In the genomic region with DNA sequence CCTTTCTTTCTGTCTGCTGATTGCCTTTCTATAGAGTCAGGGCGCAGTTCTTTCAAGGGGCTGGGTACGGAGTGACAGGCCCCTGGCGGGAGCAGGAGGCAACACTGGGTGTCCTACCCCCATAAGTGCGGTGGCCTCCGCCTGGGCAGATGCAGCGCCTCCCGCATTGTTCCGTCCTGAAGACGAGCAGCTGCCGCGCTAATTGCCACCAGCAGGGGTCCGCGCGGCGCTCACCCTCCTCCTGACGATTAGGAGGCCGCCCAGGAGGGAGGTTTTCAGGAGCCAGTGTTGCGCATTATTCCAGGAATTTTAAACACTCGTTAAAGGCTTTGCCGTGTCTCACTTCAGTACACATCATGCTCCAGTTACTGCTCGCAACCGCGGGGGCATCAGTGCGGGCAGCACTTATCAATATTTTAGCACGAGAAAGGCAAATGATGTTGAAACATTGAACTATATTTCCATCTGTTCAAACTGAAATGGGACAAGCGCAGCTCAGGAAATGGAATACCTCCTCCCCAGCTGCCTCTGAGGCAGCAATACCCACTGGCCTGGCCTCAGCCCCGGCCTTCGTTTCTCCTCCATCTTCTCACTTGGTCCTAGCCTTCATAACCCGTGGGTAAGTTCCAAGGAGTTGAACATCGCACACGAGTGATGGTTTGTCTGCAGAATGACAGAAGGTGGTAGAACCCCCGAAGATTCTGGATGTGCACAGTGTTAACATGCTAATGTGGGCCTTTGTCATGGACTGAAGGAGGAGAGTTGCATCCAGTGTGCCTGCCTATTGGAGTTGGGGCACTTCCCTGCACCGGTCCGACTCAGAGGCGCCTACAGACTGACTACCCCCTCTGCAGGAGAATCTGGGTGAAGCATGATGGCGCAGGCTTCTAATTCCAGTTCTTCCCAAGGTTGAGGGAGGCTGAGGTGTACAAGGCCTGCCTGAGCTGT, we compare ENCODE assay signal across 8 mouse cellular contexts. TPM values are rescaled to one million over a fixed set of nuclear protein-coding genes. Genes with fewer than 3 reads are reported as not detected.
DNase-seq lines count a peak whose midpoint lies in the region; ATAC-seq and TF ChIP-seq lines count a peak whose summit lies in the region.

No protein-coding gene starts in this region.

- H3K4me2 ChIP-seq in embryonic facial prominence, embryonic 14.5 days (ENCODE audit: low read depth, low read length), result peak overlapping the region; percentile 66
- peak overlapping the region; percentile 76 for H3K4me2 ChIP-seq in limb, embryonic 14.5 days (replicated peaks; ENCODE audit: low read depth, low read length, severe bottlenecking)

- intact Hi-C loops in left cerebral cortex, postnatal 14 days (cut with DNase I), result loop anchor here (5.0 kb wide), 1 partner anchor 416 kb away; no protein-coding TSS in a partner anchor

- TF ChIP-seq POLR2A in limb, embryonic 14.5 days (IDR thresholded peaks at IDR 0.05; ENCODE audit: borderline replicate concordance, extremely low read depth, insufficient read depth, insufficient read length), result no peak

- H3K4me3 ChIP-seq in embryonic facial prominence, embryonic 14.5 days (ENCODE audit: low read depth, low read length), result peak overlapping the region; percentile 37
- H3K4me3 ChIP-seq in limb, embryonic 14.5 days (replicated peaks; ENCODE audit: low read length), result peak overlapping the region; percentile 34

- no peak overlapping the region; the same call in 1 of the 2 replicates for H3K27ac ChIP-seq in embryonic facial prominence, embryonic 14.5 days (replicated peaks; ENCODE audit: low read depth, low read length)
- no peak overlapping the region for H3K27ac ChIP-seq in limb, embryonic 14.5 days (replicated peaks; ENCODE audit: low read depth, low read length)

- ATAC-seq in embryonic facial prominence, embryonic 14.5 days (ENCODE audit: low read depth), result peak; percentile 90
- ATAC-seq in hematopoietic stem cell, adult 5-6 weeks (replicated peaks in 1 of 2; ENCODE audit: insufficient read depth in 1 of 2, low FRiP score in 2 of 2, low TSS enrichment in 1 of 2, low read depth in 1 of 2, poor library complexity in 2 of 2, severe bottlenecking in 2 of 2), result peak; percentile 60 to 68; a peak in 3 of 4 replicates
- ATAC-seq in limb, embryonic 14.5 days (ENCODE audit: low FRiP score, low read depth), result peak; percentile 80

- peaks cover 23% of the 10 kb centered on the region for H3K27me3 ChIP-seq in embryonic facial prominence, embryonic 14.5 days (replicated peaks; ENCODE audit: control insufficient read depth, insufficient read depth, low read length)
- peaks cover 18% of the 10 kb centered on the region for H3K27me3 ChIP-seq in limb, embryonic 14.5 days (ENCODE audit: control insufficient read depth, insufficient read depth, low read length)

- peak; percentile 43 to 45 for DNase-seq in left cerebral cortex, postnatal 14 days (ENCODE audit: low spot score in 2 of 2)
- no peak for DNase-seq in left cerebral cortex, adult 8-10 months (ENCODE audit: low spot score in 2 of 2)
- peak; percentile 11 for DNase-seq in adrenal gland, adult 8-10 months
- DNase-seq in embryonic facial prominence, embryonic 14.5 days (ENCODE audit: low spot score), result peak; percentile 87
- DNase-seq in limb, embryonic 14.5 days (ENCODE audit: low spot score), result peak; percentile 60
- DNase-seq in neural tube, embryonic 10.5 days (ENCODE audit: extremely low spot score, low spot score), result peak; percentile 72
- no peak for DNase-seq in MN1 (ENCODE audit: low spot score)

- no peaks in the 10 kb centered on the region for H3K36me3 ChIP-seq in embryonic facial prominence, embryonic 14.5 days (ENCODE audit: control insufficient read depth, insufficient read depth, low read length)
- no peaks in the 10 kb centered on the region for H3K36me3 ChIP-seq in limb, embryonic 14.5 days (ENCODE audit: control insufficient read depth, insufficient read depth, low read length)

- H3K9me3 ChIP-seq in embryonic facial prominence, embryonic 14.5 days (ENCODE audit: control insufficient read depth, low read length), result no peaks in the 10 kb centered on the region
- H3K9me3 ChIP-seq in limb, embryonic 14.5 days (ENCODE audit: control insufficient read depth, low read length), result no peaks in the 10 kb centered on the region

- peaks cover 4% of the 10 kb centered on the region; the same call in 1 of the 2 replicates for H3K4me1 ChIP-seq in embryonic facial prominence, embryonic 14.5 days (ENCODE audit: control insufficient read depth, insufficient read depth, low read length)
- H3K4me1 ChIP-seq in limb, embryonic 14.5 days (ENCODE audit: control insufficient read depth, insufficient read depth, low read length), result peaks cover 10% of the 10 kb centered on the region; the same call in 1 of the 2 replicates

- H3K9ac ChIP-seq in embryonic facial prominence, embryonic 14.5 days (ENCODE audit: low read depth, low read length), result peak overlapping the region; percentile 53
- peak overlapping the region; percentile 47 for H3K9ac ChIP-seq in limb, embryonic 14.5 days (ENCODE audit: low read depth, low read length, severe bottlenecking)

- 4% methylated on average over 35 of the region's 36 CpGs for WGBS in embryonic facial prominence, embryonic 14.5 days
- 4% methylated on average over 36 of the region's 36 CpGs for WGBS in limb, embryonic 14.5 days

RNA-seq across cellular contexts. Expression of a gene that starts 32.6 kb away (rescaled TPM):
- 1 to 10 TPM; 1.3 to 2.7 TPM for total RNA-seq in left cerebral cortex, postnatal 14 days (2021)
- 10 to 100 TPM; 11.3 to 16.9 (median 12.1) TPM for total RNA-seq in left cerebral cortex, adult 8-10 months (2022)
- total RNA-seq in adrenal gland, adult 8-10 months (2022), result not detected
- 2.1 and 2.4 TPM in 2 replicates for polyA plus RNA-seq in embryonic facial prominence, embryonic 14.5 days (2014; fragmentation: Nextera tagmentation; extraction: Ambion mirVana)
- not detected in 2 replicates for total RNA-seq in hematopoietic stem cell, adult 5-6 weeks (2017)
- 0.03 and 0.11 TPM in 2 replicates for polyA plus RNA-seq in limb, embryonic 14.5 days (2012; rRNA removed)
- not detected in 2 replicates for polyA plus RNA-seq in limb, embryonic 14.5 days (2014; fragmentation: Nextera tagmentation; extraction: Ambion mirVana)

RNA-seq across cellular contexts. Expression of a gene that starts 42.1 kb away (rescaled TPM):
- total RNA-seq in left cerebral cortex, postnatal 14 days (2021), result under 1 TPM; 0.53 to 0.90 TPM
- under 1 TPM; 0.63 to 0.98 (median 0.76) TPM for total RNA-seq in left cerebral cortex, adult 8-10 months (2022)
- under 1 TPM in 1 of 4 experiments, not detected in 3; 0.17 TPM for total RNA-seq in adrenal gland, adult 8-10 months (2022)
- 12.5 and 13.2 TPM in 2 replicates for polyA plus RNA-seq in embryonic facial prominence, embryonic 14.5 days (2014; fragmentation: Nextera tagmentation; extraction: Ambion mirVana)
- total RNA-seq in hematopoietic stem cell, adult 5-6 weeks (2017), result not detected in 2 replicates
- 30.0 and 47.7 TPM in 2 replicates for polyA plus RNA-seq in limb, embryonic 14.5 days (2012; rRNA removed)
- 7.7 and 14.6 TPM in 2 replicates for polyA plus RNA-seq in limb, embryonic 14.5 days (2014; fragmentation: Nextera tagmentation; extraction: Ambion mirVana)

Comparison
In these comparisons a context has a peak if more than half of its experiments do, and no peak if none do; other contexts are left out.
1. DNase-seq: peak in left cerebral cortex, postnatal 14 days (2 of 2), adrenal gland, adult 8-10 months (single experiment), embryonic facial prominence, embryonic 14.5 days (single experiment), limb, embryonic 14.5 days (single experiment) and neural tube, embryonic 10.5 days (single experiment); none in left cerebral cortex, adult 8-10 months (0 of 2) and MN1 (single experiment).
2. Peak in every context shown above with its lines, with median percentiles within 50 percentile points of each other: ATAC-seq.